Mouse (Mus musculus) effector memory CD4-positive, alpha-beta T cell, adult 7 months (primary cell): Measurements from ENCODE around the gene Lrrc34. TPM values are rescaled to one million over a fixed set of nuclear protein-coding genes. Genes with fewer than 3 reads are reported as not detected.

ENCODE experiments used
- polyA plus RNA-seq: library from polyadenylated mRNA; unstranded; fragments of 100-300 nt; shearing (Covaris generic); gene quantifications from one replicate; pipeline ENCODE4 v1.2.1, GENCODE M21; 2017

Gene Lrrc34
- polyA plus RNA-seq = not detected

DNA sequence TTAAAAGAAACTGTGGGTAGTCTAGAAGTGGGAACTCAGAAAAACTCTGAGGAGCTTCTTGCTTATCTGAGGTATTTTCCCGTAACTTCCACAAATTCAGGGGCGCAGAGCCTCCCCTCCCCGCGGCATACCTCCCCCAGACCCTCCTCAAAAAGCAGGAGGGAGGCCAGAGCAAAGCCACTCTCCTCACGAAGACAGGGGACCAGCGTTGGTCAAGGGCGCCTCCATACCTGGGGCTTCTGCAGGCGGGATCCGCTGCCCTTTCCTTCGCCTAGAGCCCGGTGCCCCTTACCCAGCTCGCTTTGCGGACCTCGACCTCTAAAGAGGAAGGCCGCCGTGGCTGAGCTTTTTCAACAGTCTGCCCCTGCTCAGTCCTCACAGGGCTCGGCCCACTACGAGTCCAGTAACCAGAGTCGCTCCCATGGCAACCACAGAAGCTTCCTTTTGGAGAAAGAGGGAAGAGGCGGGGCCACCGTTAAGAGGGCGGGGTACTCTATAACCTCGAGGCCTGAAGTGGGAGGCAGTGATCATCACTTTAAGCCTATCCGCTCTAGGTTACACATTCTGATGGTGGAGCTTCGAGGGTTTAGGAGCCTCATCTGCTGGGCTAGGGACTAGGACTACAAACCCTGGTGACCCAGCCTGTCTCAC, at the start of gene Lrrc34:
Gene Lrrc34, minus strand, starts transcription at position 430 of the 651 bp plus-strand sequence.

GRCm38 (mm10) chr3:30644207-30644606, 3.5 kb downstream of the Lrrc34 start, which contains the start of gene Lrriq4:
Gene Lrriq4, plus strand, starts transcription at chr3:30644507.

GRCm38 (mm10) chr3:30602065-30602739, 45.5 kb downstream of the Lrrc34 start, which contains the start of gene Mynn:
Gene Mynn, plus strand, starts transcription at chr3:30602065.

GRCm38 (mm10) chr3:30599711-30600545, 47.7 kb downstream of the Lrrc34 start, which contains the start of gene Actrt3:
Gene Actrt3, minus strand, starts transcription at chr3:30599939.

Other genes starting within 250 kb of the Lrrc34 start
- gene Mecom, start 99.9 kb downstream of the Lrrc34 start, polyA plus RNA-seq = not detected
- 1.3 TPM for gene Actrt3, start 47.9 kb downstream of the Lrrc34 start, polyA plus RNA-seq
- 57.5 TPM for gene Mynn, start 45.8 kb downstream of the Lrrc34 start, polyA plus RNA-seq
- not detected for gene Lrriq4, start 3.4 kb downstream of the Lrrc34 start, polyA plus RNA-seq
- 0.95 TPM for gene Lrrc31, start 52.0 kb upstream of the Lrrc34 start, polyA plus RNA-seq
- gene Samd7, start 98.4 kb upstream of the Lrrc34 start, polyA plus RNA-seq = 0.57 TPM
- 126 TPM for gene Sec62, start 145.0 kb upstream of the Lrrc34 start, polyA plus RNA-seq
- gene Gpr160, start 208.1 kb upstream of the Lrrc34 start, polyA plus RNA-seq = 4.2 TPM